Mouse (Mus musculus) intestine, embryonic 14.5 days (tissue): Measurements from ENCODE around the gene Akap6. TPM values are rescaled to one million over a fixed set of nuclear protein-coding genes. Genes with fewer than 3 reads are reported as not detected.

Experiments used
- ATAC-seq: fragments of 200-750 bp; cut with Nextera tagmentation; replicated peaks from 2 replicates; pipeline ENCODE4 v1.8.0; 2017; ENCODE audit warnings: low read depth, moderate number of reproducible peaks, moderate TSS enrichment, moderate library complexity; ENCODE audit not compliant: low FRiP score, low TSS enrichment
- DNase-seq: peaks from one replicate; pipeline ENCODE4 v3.0.0-alpha.2; 2018; ENCODE audit warnings: low spot score
- H3K27ac ChIP-seq: fragments of 300-500 bp; sonication (generic); 2 replicates; pipeline ENCODE4 v1.5.1; 2014; ENCODE audit warnings: low read depth, mild to moderate bottlenecking, control low read depth
- H3K27me3 ChIP-seq: fragments of 300-500 bp; sonication (generic); replicated peaks from 2 replicates; pipeline ENCODE4 v1.6.1; 2014; ENCODE audit warnings: low read length, control low read depth; ENCODE audit not compliant: control insufficient read depth, insufficient read depth
- H3K36me3 ChIP-seq: fragments of 300-500 bp; sonication (generic); 2 replicates; pipeline ENCODE4 v1.6.1; 2014; ENCODE audit warnings: low read length, control low read depth; ENCODE audit not compliant: control insufficient read depth, insufficient read depth
- H3K4me1 ChIP-seq: fragments of 300-500 bp; sonication (generic); replicated peaks from 2 replicates; pipeline ENCODE4 v1.6.1; 2014; ENCODE audit warnings: low read length, control low read depth, mixed read lengths; ENCODE audit not compliant: control insufficient read depth, insufficient read depth
- H3K4me2 ChIP-seq: fragments of 300-500 bp; sonication (generic); 2 replicates; pipeline ENCODE4 v1.6.1; 2014; ENCODE audit warnings: low read length
- H3K4me3 ChIP-seq: fragments of 300-500 bp; sonication (generic); 2 replicates; pipeline ENCODE4 v1.5.1; 2014; ENCODE audit warnings: low read depth, low read length, control low read depth, mixed read lengths
- H3K9ac ChIP-seq: fragments of 300-500 bp; sonication (generic); 2 replicates; pipeline ENCODE4 v1.6.1; 2014; ENCODE audit warnings: mild to moderate bottlenecking, low read length
- H3K9me3 ChIP-seq: fragments of 300-500 bp; sonication (generic); 2 replicates; pipeline ENCODE4 v1.6.1; 2016; ENCODE audit warnings: low read length, control low read depth; ENCODE audit not compliant: control insufficient read depth
- WGBS: fragments of 180-500 bp; shearing (Covaris S2); extraction: QIAGEN DNeasy Blood & Tissue Kit; methylation state at CpG from one replicate; pipeline ENCODE4 v1.1.7; 2014; 5-methylcytosine and 5-hydroxymethylcytosine counted together
- polyA plus RNA-seq: library from polyadenylated mRNA; unstranded; fragments of >200 nt; fragmentation: Nextera tagmentation; extraction: Ambion mirVana; gene quantifications from 2 replicates; pipeline ENCODE4 v1.2.1, GENCODE M21; 2014

Akap6 gene
- polyA plus RNA-seq, 1 experiment from 2014 or later = 3.2 TPM

DNA sequence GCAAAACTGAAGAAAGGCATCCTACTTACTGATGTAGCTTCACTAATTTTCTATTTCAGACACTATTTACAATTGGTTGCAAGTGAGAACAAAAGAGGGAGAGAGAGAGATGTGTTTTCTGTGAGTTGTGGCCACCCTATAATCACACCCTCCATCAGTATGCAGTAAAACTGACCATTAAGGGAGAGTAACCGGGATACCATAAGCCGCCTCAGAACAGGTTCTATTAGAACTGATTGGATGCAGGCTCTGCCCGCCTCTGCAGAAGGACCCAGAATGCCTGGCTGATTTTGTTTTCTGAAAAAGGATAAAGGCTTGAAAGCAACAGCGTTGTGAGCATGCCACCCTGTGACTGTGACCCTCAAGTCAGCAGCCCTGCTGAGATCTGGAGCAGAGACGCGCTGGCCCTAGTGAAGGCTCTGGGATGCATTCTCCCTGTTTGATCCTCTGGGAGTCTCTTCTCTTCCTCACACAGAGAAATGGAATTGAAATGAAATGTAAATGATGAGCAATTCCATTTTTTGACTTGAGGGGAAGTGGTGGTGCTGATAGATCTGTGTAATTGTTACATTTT, 445.0 kb downstream of the Akap6 start:
- no peaks in the 10 kb centered on the region for H3K9me3 ChIP-seq
- no peak for DNase-seq
- H3K36me3 ChIP-seq = no peaks in the 10 kb centered on the region
- no peak overlapping the region for H3K4me3 ChIP-seq
- H3K27me3 ChIP-seq = no peaks in the 10 kb centered on the region
- ATAC-seq = no peak
- 74% methylated on average over 6 of the region's 6 CpGs for WGBS
- H3K4me1 ChIP-seq = peaks cover 9% of the 10 kb centered on the region
- H3K27ac ChIP-seq = no peak overlapping the region
- no peak overlapping the region for H3K9ac ChIP-seq
- no peak overlapping the region for H3K4me2 ChIP-seq

DNA sequence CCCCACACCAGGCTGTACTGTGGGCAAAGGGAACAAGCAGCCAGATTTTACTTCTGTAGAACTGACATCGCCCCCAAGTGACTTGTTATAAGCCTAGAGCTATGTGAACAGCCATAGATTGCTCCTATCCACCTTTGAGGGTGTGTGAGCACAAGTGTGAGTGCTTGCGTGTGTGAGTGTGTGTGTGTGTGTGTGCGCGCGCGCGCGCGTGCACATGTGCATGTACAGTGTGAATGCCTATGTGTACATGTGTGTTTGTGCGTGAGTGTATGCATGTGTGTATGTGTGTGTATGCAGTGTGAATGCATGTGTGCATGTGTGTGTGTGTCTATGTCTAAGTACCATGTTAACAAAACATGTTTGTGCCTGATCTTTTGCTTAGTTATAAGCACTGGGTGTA, 445.6 kb downstream of the Akap6 start:
- Histone ChIP-seq H3K4me3 (no peak overlapping the region), H3K9ac (no peak overlapping the region), H3K4me1 (peaks cover 9% of the 10 kb centered on the region), H3K27ac (no peak overlapping the region), H3K4me2 (no peak overlapping the region), H3K27me3 (no peaks in the 10 kb centered on the region), H3K9me3 (no peaks in the 10 kb centered on the region), H3K36me3 (no peaks in the 10 kb centered on the region)
- no peak for ATAC-seq
- WGBS = 95% methylated on average over 10 of the region's 10 CpGs
- DNase-seq = no peak

DNA sequence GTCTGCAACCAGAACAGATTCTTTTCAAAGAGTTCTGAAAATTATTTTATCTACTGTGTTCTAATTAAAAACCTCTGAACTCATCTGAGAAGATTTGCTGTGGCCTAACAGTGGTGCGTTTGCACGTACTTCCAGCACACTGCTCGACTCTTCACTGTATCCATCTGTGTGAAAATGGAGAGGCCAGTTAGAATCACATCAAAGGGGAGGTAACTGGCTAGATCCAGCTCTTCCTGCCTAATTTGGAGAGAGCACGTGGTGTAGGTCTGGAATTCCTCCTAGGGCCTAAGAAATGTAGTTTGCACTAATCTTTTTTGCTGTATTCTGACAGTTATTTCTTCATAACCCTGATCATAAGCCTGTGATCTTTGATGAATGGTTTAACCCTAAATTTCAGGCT, 446.3 kb downstream of the Akap6 start:
- no peaks in the 10 kb centered on the region for H3K9me3 ChIP-seq
- H3K4me1 ChIP-seq = peaks cover 9% of the 10 kb centered on the region
- H3K27ac ChIP-seq = no peak overlapping the region
- no peak overlapping the region for H3K4me2 ChIP-seq
- H3K4me3 ChIP-seq = no peak overlapping the region
- H3K27me3 ChIP-seq = no peaks in the 10 kb centered on the region
- no peak overlapping the region for H3K9ac ChIP-seq
- DNase-seq (no peak), ATAC-seq (0 out of 2 replicates have a peak, but pooled peaks have one; percentile 50)
- no peaks in the 10 kb centered on the region for H3K36me3 ChIP-seq
- WGBS = 36% methylated on average over 4 of the region's 4 CpGs

DNA sequence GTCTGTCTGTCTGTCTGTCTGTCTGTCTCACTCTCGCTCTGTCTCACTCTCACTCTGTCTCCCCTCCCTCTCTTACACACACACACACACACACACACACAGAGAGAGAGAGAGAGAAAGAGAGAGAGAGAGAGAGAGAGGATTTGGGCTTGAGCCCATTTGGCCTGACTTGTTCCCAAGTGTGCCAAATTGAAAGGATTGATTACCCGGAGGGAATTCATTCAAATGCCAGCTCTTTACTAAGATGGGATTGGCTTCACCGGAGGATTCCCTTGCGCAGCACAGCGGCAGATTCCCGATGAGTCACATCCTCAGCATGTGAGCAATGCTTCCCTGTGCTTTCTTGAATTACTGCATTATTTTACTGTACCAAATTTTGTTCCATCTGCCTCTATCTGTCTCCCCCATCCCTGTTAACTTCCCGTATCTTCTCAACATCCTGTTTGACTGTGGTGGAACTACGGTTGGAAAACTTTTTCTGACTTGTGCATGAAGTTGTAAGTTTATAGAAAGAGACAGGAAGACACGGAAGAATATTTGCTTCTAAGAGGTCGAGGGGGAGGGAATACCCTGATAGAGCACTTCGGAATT, 447.4 kb downstream of the Akap6 start:
- H3K4me2 ChIP-seq = peak overlapping the region; percentile 25
- H3K4me3 ChIP-seq = no peak overlapping the region
- no peak for DNase-seq
- H3K36me3 ChIP-seq = no peaks in the 10 kb centered on the region
- 36% methylated on average over 11 of the region's 11 CpGs for WGBS
- H3K4me1 ChIP-seq = peaks cover 9% of the 10 kb centered on the region
- H3K9ac ChIP-seq = no peak overlapping the region
- H3K27ac ChIP-seq = no peak overlapping the region
- no peak for ATAC-seq
- H3K9me3 ChIP-seq = no peaks in the 10 kb centered on the region
- no peaks in the 10 kb centered on the region for H3K27me3 ChIP-seq

DNA sequence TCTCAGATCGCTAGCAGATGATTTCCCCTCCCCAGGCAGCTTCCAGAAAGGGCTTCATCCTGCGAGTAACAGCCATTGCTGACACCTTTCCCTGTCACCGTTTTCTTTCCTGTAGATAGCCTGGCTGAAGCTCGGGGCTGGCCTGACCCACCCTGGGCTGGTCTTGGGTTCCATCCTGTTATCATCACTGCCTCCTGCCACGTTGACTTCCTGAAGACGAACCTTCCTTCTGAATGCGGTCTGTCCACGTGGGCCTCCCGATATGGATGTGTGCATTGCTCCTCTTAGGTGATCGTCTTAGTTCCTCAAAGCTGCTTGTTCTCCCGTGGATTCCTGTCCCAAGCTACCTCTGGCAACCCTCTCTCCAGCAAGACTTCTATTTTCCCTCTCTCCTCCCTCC, 448.5 kb downstream of the Akap6 start:
- WGBS = 77% methylated on average over 11 of the region's 11 CpGs
- no peak for DNase-seq
- H3K4me1 ChIP-seq = peaks cover 9% of the 10 kb centered on the region
- no peak overlapping the region for H3K27ac ChIP-seq
- no peak overlapping the region for H3K4me3 ChIP-seq
- no peak overlapping the region for H3K4me2 ChIP-seq
- no peaks in the 10 kb centered on the region for H3K36me3 ChIP-seq
- H3K9ac ChIP-seq = no peak overlapping the region
- no peak for ATAC-seq
- H3K9me3 ChIP-seq = no peaks in the 10 kb centered on the region
- H3K27me3 ChIP-seq = no peaks in the 10 kb centered on the region

DNA sequence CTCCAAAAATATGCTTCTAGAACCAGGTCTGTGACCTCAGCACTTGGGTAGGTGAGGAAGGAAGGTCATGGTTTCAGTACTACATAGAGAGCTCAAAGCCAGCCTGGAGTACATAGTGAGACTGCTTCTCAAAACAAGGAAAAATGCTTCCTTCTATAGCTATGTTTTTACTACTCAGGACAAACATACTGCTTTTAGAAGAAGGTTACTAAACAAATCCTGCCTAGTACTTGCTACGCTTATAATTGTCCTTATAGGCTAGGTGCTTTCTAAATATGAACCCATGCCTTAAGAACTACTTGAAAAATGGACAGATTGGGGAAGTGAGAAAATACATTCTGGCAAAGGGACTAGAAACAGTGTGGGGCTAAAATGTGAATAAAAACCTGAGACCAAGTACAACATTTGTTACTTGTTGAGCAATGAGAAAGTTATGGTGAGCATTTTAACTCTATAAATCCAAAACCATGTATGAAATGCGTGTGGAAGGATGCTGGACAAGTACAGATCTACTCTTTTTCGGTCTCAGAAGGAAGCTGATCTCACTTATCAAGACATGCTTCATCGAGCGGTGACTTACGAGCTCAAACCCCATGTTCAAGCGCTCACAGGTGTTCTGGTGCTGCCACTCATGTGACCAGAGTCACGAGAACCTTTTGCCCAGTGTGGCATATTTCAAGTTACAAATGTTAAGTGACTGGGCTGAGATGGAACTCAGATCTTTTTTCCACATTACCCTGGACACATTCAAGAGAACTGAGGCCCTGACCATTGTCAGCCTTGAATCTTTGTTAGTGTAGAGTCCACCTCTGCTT, 469.2 kb downstream of the Akap6 start:
- H3K4me3 ChIP-seq = no peak overlapping the region
- H3K36me3 ChIP-seq = no peaks in the 10 kb centered on the region
- H3K27me3 ChIP-seq = no peaks in the 10 kb centered on the region
- H3K4me2 ChIP-seq = no peak overlapping the region
- DNase-seq (no peak), ATAC-seq (no peak)
- H3K9me3 ChIP-seq = no peaks in the 10 kb centered on the region
- 85% methylated on average over 8 of the region's 8 CpGs for WGBS
- no peak overlapping the region for H3K9ac ChIP-seq
- no peaks in the 10 kb centered on the region for H3K4me1 ChIP-seq
- H3K27ac ChIP-seq = no peak overlapping the region

DNA sequence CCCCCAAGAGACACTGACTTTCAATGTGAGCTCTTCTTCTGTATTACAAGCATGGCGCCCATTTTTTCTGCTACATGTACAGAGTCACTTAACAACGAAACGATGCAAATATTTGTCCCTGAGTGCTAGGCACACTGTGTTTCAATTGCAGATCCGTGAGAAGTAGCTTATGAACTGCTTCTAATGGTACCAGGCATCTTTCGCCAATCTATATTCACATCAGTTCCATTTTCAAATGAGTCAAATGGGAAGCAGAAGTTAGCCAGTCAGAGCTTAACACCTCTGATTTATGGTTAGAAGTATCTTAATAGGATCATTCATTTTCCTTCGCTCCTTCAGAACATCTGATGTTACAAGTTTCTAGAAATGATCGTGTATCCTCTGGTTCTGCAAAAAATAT, 492.3 kb downstream of the Akap6 start:
- ATAC-seq (no peak), DNase-seq (no peak)
- no peaks in the 10 kb centered on the region for H3K36me3 ChIP-seq
- H3K27ac ChIP-seq = no peak overlapping the region
- H3K4me3 ChIP-seq = no peak overlapping the region
- no peaks in the 10 kb centered on the region for H3K4me1 ChIP-seq
- H3K4me2 ChIP-seq = no peak overlapping the region
- no peak overlapping the region for H3K9ac ChIP-seq
- no peaks in the 10 kb centered on the region for H3K27me3 ChIP-seq
- whole genome bisulfite sequencing = 86% methylated on average over 7 of the region's 7 CpGs
- no peaks in the 10 kb centered on the region for H3K9me3 ChIP-seq

DNA sequence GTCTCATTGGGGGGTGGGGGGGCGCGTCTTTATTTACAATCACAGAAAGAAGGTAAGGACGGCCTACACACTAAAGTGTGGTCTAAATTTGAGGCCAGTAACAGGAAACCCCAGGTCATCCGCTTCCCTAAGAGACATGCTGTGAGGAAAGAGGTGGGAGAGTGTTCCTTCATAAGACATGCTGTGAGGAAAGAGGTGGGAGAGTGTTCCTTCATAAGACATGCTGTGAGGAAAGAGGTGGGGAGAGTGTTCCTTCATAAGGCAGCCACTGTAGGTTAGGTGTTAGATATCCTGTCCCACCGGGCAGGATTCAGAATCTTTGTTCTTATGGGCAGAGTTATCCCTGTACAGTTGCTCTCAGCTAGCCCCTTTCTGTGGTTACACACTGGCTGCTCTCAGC, 494.5 kb downstream of the Akap6 start:
- no peaks in the 10 kb centered on the region for H3K4me1 ChIP-seq
- ATAC-seq (no peak), DNase-seq (no peak)
- no peak overlapping the region for H3K27ac ChIP-seq
- no peak overlapping the region for H3K4me2 ChIP-seq
- no peak overlapping the region for H3K9ac ChIP-seq
- no peak overlapping the region for H3K4me3 ChIP-seq
- 74% methylated on average over 5 of the region's 5 CpGs for WGBS
- no peaks in the 10 kb centered on the region for H3K27me3 ChIP-seq
- H3K9me3 ChIP-seq = no peaks in the 10 kb centered on the region
- H3K36me3 ChIP-seq = no peaks in the 10 kb centered on the region
